In the genomic region with DNA sequence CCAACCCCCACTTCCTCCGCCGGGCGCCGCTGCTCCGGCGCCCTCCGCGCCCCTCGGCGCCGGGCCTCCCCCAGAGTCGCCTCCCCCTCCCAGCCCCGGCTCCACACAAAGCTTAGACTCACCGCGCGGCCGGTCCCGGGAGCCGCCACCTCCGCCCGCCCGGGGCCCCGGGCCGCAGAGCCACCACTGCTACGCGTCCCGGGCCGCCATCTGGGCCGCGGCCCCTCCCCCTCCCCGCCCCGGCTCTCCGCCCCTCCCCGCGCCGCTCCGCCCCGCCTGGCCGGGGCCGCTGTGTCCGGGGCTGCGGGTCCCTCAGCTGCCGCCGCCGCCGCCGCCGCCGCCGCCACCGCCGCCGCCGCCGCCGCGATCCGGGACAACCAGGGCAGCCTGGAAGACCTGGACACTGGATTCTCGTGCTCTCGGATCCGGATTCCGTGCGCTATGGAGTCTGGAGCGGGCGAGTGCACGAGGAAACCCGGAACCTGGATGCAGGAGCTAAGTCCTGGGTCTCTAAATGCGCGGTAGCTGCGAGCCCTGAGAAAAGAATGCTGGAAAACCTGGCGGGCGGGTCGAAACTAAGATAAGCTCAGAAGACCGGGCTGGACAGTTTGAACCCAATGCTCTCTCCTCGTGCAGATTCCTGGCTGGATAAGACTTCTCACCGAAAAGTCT, we compare ENCODE assay signal across 8 mouse cellular contexts. TPM values are rescaled to one million over a fixed set of nuclear protein-coding genes. Genes with fewer than 3 reads are reported as not detected.
DNase-seq lines count a peak whose midpoint lies in the region; ATAC-seq lines count a peak whose summit lies in the region.

A gene (minus strand): TSS at position 221 of the 672 bp plus-strand sequence.

- DNase-seq in adrenal gland, postnatal 14 days = peak; percentile 96
- peak; percentile 95 for DNase-seq in embryonic facial prominence, embryonic 10.5 days (ENCODE audit: low spot score)
- peak; percentile 99 for DNase-seq in heart, adult 11 months
- DNase-seq in kidney, adult 11 months = peak; percentile 91
- peak; percentile 95 for DNase-seq in left cerebral cortex, postnatal 4 days
- peak; percentile 100 for DNase-seq in midbrain, embryonic 11.5 days (ENCODE audit: low spot score, missing footprints)
- DNase-seq in right cerebral cortex, postnatal 4 days = peak; percentile 97
- DNase-seq in yolk sac, embryonic 10.5 days (ENCODE audit: low spot score) = peak; percentile 95

- no peaks in the 10 kb centered on the region for H3K9me3 ChIP-seq in embryonic facial prominence, embryonic 10.5 days
- H3K9me3 ChIP-seq in midbrain, embryonic 11.5 days (ENCODE audit: control insufficient read depth, low read length) = no peaks in the 10 kb centered on the region

- H3K4me2 ChIP-seq in midbrain, embryonic 11.5 days = peak within 1 kb of the TSS; percentile 45

- H3K27me3 ChIP-seq in embryonic facial prominence, embryonic 10.5 days (replicated peaks; ENCODE audit: low read depth, poor library complexity, severe bottlenecking) = no peaks in the 10 kb centered on the region
- H3K27me3 ChIP-seq in midbrain, embryonic 11.5 days (ENCODE audit: control insufficient read depth, insufficient read depth, low read length) = no peaks in the 10 kb centered on the region

- peak within 1 kb of the TSS; percentile 99 for H3K27ac ChIP-seq in embryonic facial prominence, embryonic 10.5 days (replicated peaks)
- peak within 1 kb of the TSS; percentile 95 for H3K27ac ChIP-seq in midbrain, embryonic 11.5 days (ENCODE audit: low read depth, low read length)

- H3K9ac ChIP-seq in midbrain, embryonic 11.5 days (ENCODE audit: low read length) = peak within 1 kb of the TSS; percentile 97

- H3K4me1 ChIP-seq in embryonic facial prominence, embryonic 10.5 days = peaks cover 47% of the 10 kb centered on the region
- peaks cover 46% of the 10 kb centered on the region for H3K4me1 ChIP-seq in midbrain, embryonic 11.5 days (ENCODE audit: control insufficient read depth, insufficient read depth, low read length)

- under 1% methylated on average over 74 of the region's 76 CpGs for WGBS in embryonic facial prominence, embryonic 10.5 days
- WGBS in midbrain, embryonic 11.5 days = under 1% methylated on average over 35 of the region's 76 CpGs

- intact Hi-C loops in left cerebral cortex, postnatal 4 days (cut with DNase I) = loop anchor here (5.0 to 10.0 kb wide), 3 partner anchors 45 to 130 kb away; no protein-coding TSS in a partner anchor

- no peaks in the 10 kb centered on the region for H3K36me3 ChIP-seq in embryonic facial prominence, embryonic 10.5 days (replicated peaks)
- H3K36me3 ChIP-seq in midbrain, embryonic 11.5 days (ENCODE audit: control insufficient read depth, insufficient read depth, low read length) = no peaks in the 10 kb centered on the region

- ATAC-seq in midbrain, embryonic 11.5 days (ENCODE audit: low FRiP score) = peak; percentile 87

- peak within 1 kb of the TSS; percentile 92 for H3K4me3 ChIP-seq in embryonic facial prominence, embryonic 10.5 days
- H3K4me3 ChIP-seq in midbrain, embryonic 11.5 days (ENCODE audit: low read depth, low read length) = peak within 1 kb of the TSS; percentile 94

RNA-seq across cellular contexts. Expression of the gene that starts here (rescaled TPM):
- 35.8 and 36.4 TPM in 2 replicates for total RNA-seq in adrenal gland, postnatal 14 days (2021)
- 6.9 and 7.0 TPM in 2 replicates for polyA plus RNA-seq in embryonic facial prominence, embryonic 10.5 days (2016; fragmentation: Nextera tagmentation; extraction: Ambion mirVana)
- total RNA-seq in left cerebral cortex, postnatal 4 days (2021) = 10 to 100 TPM; 59.4 to 65.0 TPM
- 7.4 and 7.6 TPM in 2 replicates for polyA plus RNA-seq in midbrain, embryonic 11.5 days (2014; fragmentation: Nextera tagmentation; extraction: Ambion mirVana)

Comparison
In these comparisons a context has a peak if more than half of its experiments do, and no peak if none do; other contexts are left out.
1. Peak in every context shown above with its lines: DNase-seq, ATAC-seq, H3K4me3 ChIP-seq and H3K27ac ChIP-seq.